Mouse (Mus musculus): ENCODE measurements around the gene Lpar1. TPM values are rescaled to one million over a fixed set of nuclear protein-coding genes. Genes with fewer than 3 reads are reported as not detected.

Gene Lpar1
- polyA plus RNA-seq, 1 experiment from 2014 or later = 36.4 TPM

DNA sequence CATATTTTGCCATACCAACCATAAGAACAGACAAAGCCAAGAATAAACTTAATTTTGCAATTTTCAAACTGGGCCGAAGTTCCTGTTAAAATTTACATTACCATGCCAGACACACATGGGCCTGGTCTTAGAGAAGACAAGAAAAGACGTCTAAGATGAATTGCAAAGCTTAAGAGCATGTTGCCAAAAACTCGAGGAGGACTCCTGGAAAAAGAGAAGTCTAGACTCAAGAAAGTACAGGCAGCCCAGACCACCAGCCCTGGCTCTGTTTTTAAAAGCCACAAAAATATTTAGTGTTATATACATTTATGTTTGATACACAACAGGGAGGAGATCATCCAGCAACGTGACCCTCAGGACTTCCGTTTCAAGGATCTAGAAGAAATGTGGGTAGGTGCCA is 37.5 kb downstream of the Lpar1 start:
- peak; percentile 7 for DNase-seq (ENCODE audit: low spot score)
- ATAC-seq (ENCODE audit: low FRiP score, low TSS enrichment) = no peak
- H3K36me3 ChIP-seq (ENCODE audit: control insufficient read depth, insufficient read depth, low read length) = no peaks in the 10 kb centered on the region
- no peak overlapping the region for H3K4me3 ChIP-seq (ENCODE audit: low read depth, low read length)
- H3K27ac ChIP-seq (replicated peaks) = no peak overlapping the region
- no peak overlapping the region for H3K4me2 ChIP-seq (replicated peaks; ENCODE audit: low read depth)
- no peaks in the 10 kb centered on the region for H3K4me1 ChIP-seq (replicated peaks; ENCODE audit: control insufficient read depth, insufficient read depth)
- H3K27me3 ChIP-seq (ENCODE audit: control insufficient read depth, insufficient read depth, low read length) = no peaks in the 10 kb centered on the region
- TF ChIP-seq EP300 (optimal IDR thresholded peaks at IDR 0.05) (no peak), CTCF (IDR thresholded peaks at IDR 0.05; ENCODE audit: low read depth) (no peak)
- WGBS = 45% methylated on average over 5 of the region's 5 CpGs
- no peaks in the 10 kb centered on the region for H3K9me3 ChIP-seq (ENCODE audit: control insufficient read depth, low read length)
- no peak overlapping the region for H3K9ac ChIP-seq (ENCODE audit: low read length)

DNA sequence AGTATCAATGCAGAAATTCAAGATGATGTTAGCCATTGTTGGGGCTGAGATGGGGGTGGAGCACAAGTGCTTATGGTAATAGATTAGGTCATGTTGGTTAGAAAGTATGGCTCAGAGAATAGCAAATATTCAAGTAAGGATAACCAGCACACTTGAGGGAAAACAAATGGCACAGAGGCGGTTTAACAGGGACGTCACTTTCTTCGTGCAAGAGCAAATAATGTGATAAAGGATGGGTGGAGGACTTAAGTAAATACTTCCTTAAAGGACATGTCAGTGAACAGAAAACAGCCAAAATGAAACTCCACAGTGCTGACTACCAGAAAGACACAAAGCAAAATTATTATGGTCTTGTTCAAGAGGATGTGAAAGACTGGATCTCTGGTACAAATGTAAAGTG is 42.1 kb downstream of the Lpar1 start:
- Histone ChIP-seq H3K36me3 (ENCODE audit: control insufficient read depth, insufficient read depth, low read length) (no peaks in the 10 kb centered on the region), H3K9ac (ENCODE audit: low read length) (no peak overlapping the region), H3K27ac (replicated peaks) (no peak overlapping the region), H3K4me3 (ENCODE audit: low read depth, low read length) (no peak overlapping the region), H3K4me1 (replicated peaks; ENCODE audit: control insufficient read depth, insufficient read depth) (0 out of 2 replicates have a peak, but pooled peaks cover 10% of the 10 kb centered on the region), H3K9me3 (ENCODE audit: control insufficient read depth, low read length) (no peaks in the 10 kb centered on the region), H3K4me2 (replicated peaks; ENCODE audit: low read depth) (no peak overlapping the region), H3K27me3 (ENCODE audit: control insufficient read depth, insufficient read depth, low read length) (no peaks in the 10 kb centered on the region)
- WGBS = 35% methylated on average over 3 of the region's 3 CpGs
- TF ChIP-seq EP300 (optimal IDR thresholded peaks at IDR 0.05) (no peak), CTCF (IDR thresholded peaks at IDR 0.05; ENCODE audit: low read depth) (no peak)
- peak; percentile 80 for ATAC-seq (ENCODE audit: low FRiP score, low TSS enrichment)
- peak; percentile 22 for DNase-seq (ENCODE audit: low spot score)

DNA sequence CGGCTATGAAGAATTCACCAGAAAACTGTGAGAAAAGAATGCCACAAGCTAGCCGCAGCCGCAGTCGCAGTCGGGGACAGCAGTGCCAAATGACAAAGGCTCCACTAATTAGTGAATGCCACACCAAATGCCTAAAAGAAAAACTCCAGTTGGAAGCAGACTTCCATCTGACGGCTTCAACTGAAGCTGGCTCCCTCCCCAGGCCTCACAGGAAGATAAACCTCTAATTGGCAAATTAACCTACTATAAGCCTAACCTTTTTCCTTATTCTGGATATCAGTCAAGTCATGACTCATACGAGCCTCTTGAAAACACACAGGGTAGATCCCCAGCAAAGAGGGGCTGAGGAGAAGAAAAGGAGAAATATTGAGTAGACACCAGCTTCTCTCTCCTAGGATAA is 44.9 kb downstream of the Lpar1 start:
- no peak overlapping the region for H3K4me2 ChIP-seq (replicated peaks; ENCODE audit: low read depth)
- no peak for TF ChIP-seq EP300 (optimal IDR thresholded peaks at IDR 0.05)
- no peak for TF ChIP-seq CTCF (IDR thresholded peaks at IDR 0.05; ENCODE audit: low read depth)
- DNase-seq (ENCODE audit: low spot score) (peak; percentile 22), ATAC-seq (ENCODE audit: low FRiP score, low TSS enrichment) (peak; percentile 51)
- no peaks in the 10 kb centered on the region for H3K9me3 ChIP-seq (ENCODE audit: control insufficient read depth, low read length)
- WGBS = 40% methylated on average over 7 of the region's 7 CpGs
- no peaks in the 10 kb centered on the region for H3K27me3 ChIP-seq (ENCODE audit: control insufficient read depth, insufficient read depth, low read length)
- no peak overlapping the region for H3K9ac ChIP-seq (ENCODE audit: low read length)
- H3K4me3 ChIP-seq (ENCODE audit: low read depth, low read length) = no peak overlapping the region
- H3K36me3 ChIP-seq (ENCODE audit: control insufficient read depth, insufficient read depth, low read length) = no peaks in the 10 kb centered on the region
- 0 out of 2 replicates have a peak, but pooled peaks cover 10% of the 10 kb centered on the region for H3K4me1 ChIP-seq (replicated peaks; ENCODE audit: control insufficient read depth, insufficient read depth)
- peak overlapping the region; percentile 76 for H3K27ac ChIP-seq (replicated peaks)

DNA sequence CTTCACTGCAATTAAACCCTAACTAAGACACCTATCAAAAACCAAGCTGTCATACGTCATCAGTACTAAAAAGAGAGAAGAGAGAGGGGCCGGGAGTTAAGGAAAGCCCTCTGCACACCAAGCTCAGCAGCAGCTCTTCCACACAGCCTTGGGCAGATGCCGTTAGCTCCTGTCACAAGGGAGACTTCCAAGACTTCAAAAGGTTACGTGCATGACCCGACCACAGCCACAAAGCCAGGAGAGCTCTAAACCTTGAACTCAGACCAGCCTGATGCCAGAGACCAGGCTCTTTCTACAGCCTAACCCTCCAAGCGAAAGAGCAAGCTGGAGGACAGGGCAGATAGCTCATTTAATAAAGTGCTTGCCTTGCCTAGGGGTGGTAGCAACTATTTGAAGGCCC is 46.2 kb downstream of the Lpar1 start:
- Histone ChIP-seq H3K27ac (replicated peaks) (no peak overlapping the region; the same call in 1 of the 2 replicates), H3K4me1 (replicated peaks; ENCODE audit: control insufficient read depth, insufficient read depth) (0 out of 2 replicates have a peak, but pooled peaks cover 10% of the 10 kb centered on the region), H3K4me2 (replicated peaks; ENCODE audit: low read depth) (no peak overlapping the region), H3K4me3 (ENCODE audit: low read depth, low read length) (no peak overlapping the region), H3K9me3 (ENCODE audit: control insufficient read depth, low read length) (no peaks in the 10 kb centered on the region), H3K36me3 (ENCODE audit: control insufficient read depth, insufficient read depth, low read length) (no peaks in the 10 kb centered on the region), H3K9ac (ENCODE audit: low read length) (no peak overlapping the region), H3K27me3 (ENCODE audit: control insufficient read depth, insufficient read depth, low read length) (no peaks in the 10 kb centered on the region)
- no peak for TF ChIP-seq EP300 (optimal IDR thresholded peaks at IDR 0.05)
- no peak for TF ChIP-seq CTCF (IDR thresholded peaks at IDR 0.05; ENCODE audit: low read depth)
- WGBS = 91% methylated on average over 6 of the region's 6 CpGs
- DNase-seq (ENCODE audit: low spot score) (no peak), ATAC-seq (ENCODE audit: low FRiP score, low TSS enrichment) (no peak)

DNA sequence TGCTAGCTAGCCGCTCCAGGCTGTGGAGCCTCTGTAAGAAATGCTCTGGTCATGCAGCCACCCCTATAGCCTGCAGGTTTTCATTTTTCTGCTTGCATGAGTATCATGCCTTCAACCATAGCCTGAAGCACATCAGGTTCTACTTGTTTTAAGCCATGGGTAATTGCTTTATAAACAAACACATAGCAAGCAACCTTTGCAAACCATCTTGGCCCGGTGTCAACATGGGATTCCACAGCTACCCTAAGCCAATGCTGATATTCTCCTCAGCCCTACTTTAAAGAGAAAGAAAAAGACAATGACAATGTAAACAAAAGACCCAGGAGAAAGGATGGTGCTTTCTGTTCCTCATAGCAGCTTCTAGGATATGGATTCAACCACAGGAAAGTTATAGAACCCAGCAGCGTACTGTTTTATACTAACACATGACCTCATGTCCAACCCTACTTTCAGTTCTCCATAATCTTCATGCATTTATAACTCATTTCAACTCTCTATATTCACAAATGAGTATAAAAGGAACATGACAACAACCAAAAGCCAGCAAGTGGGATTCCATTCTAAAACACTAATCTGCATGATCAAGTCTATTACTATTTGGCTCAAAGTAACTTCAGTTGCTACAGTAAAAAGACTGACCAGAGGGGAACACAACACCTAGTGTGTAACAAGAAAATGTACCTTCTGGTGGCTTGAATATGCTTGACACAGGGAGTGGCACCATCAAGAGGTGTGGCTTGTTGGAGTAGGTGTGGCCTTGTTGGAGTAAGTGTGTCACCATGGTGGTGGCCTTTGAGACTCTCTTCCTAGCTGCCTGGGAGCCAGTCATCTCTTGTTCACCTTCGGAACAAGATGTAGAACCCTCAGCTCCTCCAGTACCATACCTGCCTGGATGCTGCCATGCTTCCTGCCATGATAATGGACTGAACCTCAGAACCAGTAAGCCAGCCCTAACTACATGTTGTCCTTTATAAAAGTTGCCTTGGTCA is 46.9 kb downstream of the Lpar1 start:
- Histone ChIP-seq H3K27me3 (ENCODE audit: control insufficient read depth, insufficient read depth, low read length) (no peaks in the 10 kb centered on the region), H3K4me2 (replicated peaks; ENCODE audit: low read depth) (no peak overlapping the region), H3K36me3 (ENCODE audit: control insufficient read depth, insufficient read depth, low read length) (no peaks in the 10 kb centered on the region), H3K27ac (replicated peaks) (no peak overlapping the region), H3K9ac (ENCODE audit: low read length) (no peak overlapping the region), H3K4me1 (replicated peaks; ENCODE audit: control insufficient read depth, insufficient read depth) (0 out of 2 replicates have a peak, but pooled peaks cover 10% of the 10 kb centered on the region), H3K9me3 (ENCODE audit: control insufficient read depth, low read length) (no peaks in the 10 kb centered on the region), H3K4me3 (ENCODE audit: low read depth, low read length) (no peak overlapping the region)
- ATAC-seq (ENCODE audit: low FRiP score, low TSS enrichment) (peak; percentile 84), DNase-seq (ENCODE audit: low spot score) (peak; percentile 43)
- no peak for TF ChIP-seq CTCF (IDR thresholded peaks at IDR 0.05; ENCODE audit: low read depth)
- TF ChIP-seq EP300 (optimal IDR thresholded peaks at IDR 0.05) = no peak
- WGBS = 86% methylated on average over 4 of the region's 4 CpGs

DNA sequence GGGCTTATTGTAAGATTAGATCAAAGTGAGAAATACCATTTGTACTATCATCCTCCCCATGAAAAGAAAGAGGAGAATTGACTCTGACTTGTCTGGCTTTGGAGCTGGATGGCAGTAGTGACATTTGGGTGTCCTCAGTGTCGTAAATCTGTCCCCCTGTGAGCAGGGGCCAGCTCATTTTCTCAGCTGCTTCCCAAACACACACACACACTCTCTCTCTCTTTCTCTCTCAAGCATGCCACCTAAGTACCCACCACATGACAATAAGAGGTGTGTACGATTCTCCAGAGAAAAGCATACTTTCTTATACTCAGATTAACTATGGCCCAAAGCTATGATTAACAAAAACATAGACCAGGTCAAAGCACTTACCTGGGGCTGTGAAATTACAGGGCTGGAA is 49.4 kb downstream of the Lpar1 start:
- Histone ChIP-seq H3K4me2 (replicated peaks; ENCODE audit: low read depth) (no peak overlapping the region), H3K9ac (ENCODE audit: low read length) (no peak overlapping the region), H3K4me3 (ENCODE audit: low read depth, low read length) (no peak overlapping the region), H3K36me3 (ENCODE audit: control insufficient read depth, insufficient read depth, low read length) (no peaks in the 10 kb centered on the region), H3K27ac (replicated peaks) (no peak overlapping the region), H3K27me3 (ENCODE audit: control insufficient read depth, insufficient read depth, low read length) (no peaks in the 10 kb centered on the region), H3K9me3 (ENCODE audit: control insufficient read depth, low read length) (no peaks in the 10 kb centered on the region), H3K4me1 (replicated peaks; ENCODE audit: control insufficient read depth, insufficient read depth) (peaks cover 8% of the 10 kb centered on the region; the same call in 1 of the 2 replicates)
- DNase-seq (ENCODE audit: low spot score) (no peak), ATAC-seq (ENCODE audit: low FRiP score, low TSS enrichment) (no peak)
- 88% methylated on average over 2 of the region's 2 CpGs for WGBS
- no peak for TF ChIP-seq CTCF (IDR thresholded peaks at IDR 0.05; ENCODE audit: low read depth)
- TF ChIP-seq EP300 (optimal IDR thresholded peaks at IDR 0.05) = no peak
